Mouse (Mus musculus) lung, postnatal 25 days (tissue): ENCODE results near the gene Prmt2.

Experiments
- DNase-seq: peaks from one replicate; pipeline ENCODE4 v3.0.0; 2022; ENCODE audit warnings: low spot score

The Prmt2 gene

GRCm38 (mm10) chr10:76237341-76238225, at the start of gene Prmt2:
Gene Prmt2, minus strand, starts transcription at chr10:76237865.
- DNase-seq: peak; percentile 94

- no peak for DNase-seq
Measured at GRCm38 (mm10) chr10:76278541-76279097, 41.0 kb upstream of the Prmt2 start.

GRCm38 (mm10) chr10:76275256-76275655, 37.6 kb upstream of the Prmt2 start:
- no peak for DNase-seq

GRCm38 (mm10) chr10:76271238-76271637, 33.6 kb upstream of the Prmt2 start:
- DNase-seq: peak; percentile 31

GRCm38 (mm10) chr10:76262431-76262830, 24.8 kb upstream of the Prmt2 start:
- DNase-seq: no peak

- DNase-seq: peak; percentile 55
Measured at GRCm38 (mm10) chr10:76261447-76261846, 23.8 kb upstream of the Prmt2 start.

- DNase-seq: peak; percentile 23
Measured at GRCm38 (mm10) chr10:76260358-76261059, 22.8 kb upstream of the Prmt2 start.

GRCm38 (mm10) chr10:76259566-76260232, 22.0 kb upstream of the Prmt2 start:
- DNase-seq: no peak

- DNase-seq: peak; percentile 89
Measured at GRCm38 (mm10) chr10:76257719-76258390, 20.2 kb upstream of the Prmt2 start.

GRCm38 (mm10) chr10:76257231-76257630, 19.6 kb upstream of the Prmt2 start:
- no peak for DNase-seq

GRCm38 (mm10) chr10:76255617-76256016, 18.0 kb upstream of the Prmt2 start:
- DNase-seq: no peak

GRCm38 (mm10) chr10:76253536-76253935, 15.9 kb upstream of the Prmt2 start, which contains the start of gene S100b:
Gene S100b, plus strand, starts transcription at chr10:76253853.
- no peak for DNase-seq

- no peak for DNase-seq
Measured at GRCm38 (mm10) chr10:76253079-76253478, 15.4 kb upstream of the Prmt2 start.

- DNase-seq: no peak
Measured at GRCm38 (mm10) chr10:76250870-76251269, 13.2 kb upstream of the Prmt2 start.

- DNase-seq: no peak
Measured at GRCm38 (mm10) chr10:76248647-76248968, 10.9 kb upstream of the Prmt2 start.

- no peak for DNase-seq
Measured at GRCm38 (mm10) chr10:76247960-76248646, 10.4 kb upstream of the Prmt2 start.

- DNase-seq: no peak
Measured at GRCm38 (mm10) chr10:76246601-76247000, 8.9 kb upstream of the Prmt2 start.

- DNase-seq: no peak
Measured at GRCm38 (mm10) chr10:76245106-76245505, 7.4 kb upstream of the Prmt2 start.

- peak; percentile 44 for DNase-seq
Measured at GRCm38 (mm10) chr10:76239401-76239800, 1.7 kb upstream of the Prmt2 start.

- no peak for DNase-seq
Measured at GRCm38 (mm10) chr10:76229627-76230026, 8.0 kb downstream of the Prmt2 start.

GRCm38 (mm10) chr10:76225944-76226343, 11.7 kb downstream of the Prmt2 start:
- DNase-seq: no peak
